Mouse (Mus musculus): Measurements from ENCODE around the gene Calhm1. TPM values are rescaled to one million over a fixed set of nuclear protein-coding genes. Genes with fewer than 3 reads are reported as not detected.

Gene Calhm1
- total RNA-seq, 2 experiments from 2014 or later: not detected

Other genes starting within 250 kb of the Calhm1 start
- gene Ina, start 129.6 kb downstream of the Calhm1 start, total RNA-seq (2021): not detected
- 10 to 100 TPM; 11.4 to 12.3 TPM for gene Nt5c2, start 129.1 kb downstream of the Calhm1 start, total RNA-seq (2021)
- gene Pcgf6, start 93.3 kb downstream of the Calhm1 start, total RNA-seq (2021): 1 to 10 TPM; 4.6 to 4.8 TPM
- gene Taf5, start 76.5 kb downstream of the Calhm1 start, total RNA-seq (2021): 1 to 10 TPM; 2.3 to 2.4 TPM
- 1,000 to 10,000 TPM; 1,130 to 1,186 TPM for gene Usmg5, start 53.6 kb downstream of the Calhm1 start, total RNA-seq (2021)
- 1 to 10 TPM; 7.4 to 8.0 TPM for gene Pdcd11, start 53.5 kb downstream of the Calhm1 start, total RNA-seq (2021)
- 1 to 10 TPM; 1.0 to 1.2 TPM for gene Calhm2, start 6.0 kb downstream of the Calhm1 start, total RNA-seq (2021)
- gene Calhm3, start 13.5 kb upstream of the Calhm1 start, total RNA-seq (2021): not detected
- 100 to 1,000 TPM; 131 to 137 TPM for gene Neurl1a, start 34.6 kb upstream of the Calhm1 start, total RNA-seq (2021)